ENCODE assay signal across 8 mouse cellular contexts in the genomic region with DNA sequence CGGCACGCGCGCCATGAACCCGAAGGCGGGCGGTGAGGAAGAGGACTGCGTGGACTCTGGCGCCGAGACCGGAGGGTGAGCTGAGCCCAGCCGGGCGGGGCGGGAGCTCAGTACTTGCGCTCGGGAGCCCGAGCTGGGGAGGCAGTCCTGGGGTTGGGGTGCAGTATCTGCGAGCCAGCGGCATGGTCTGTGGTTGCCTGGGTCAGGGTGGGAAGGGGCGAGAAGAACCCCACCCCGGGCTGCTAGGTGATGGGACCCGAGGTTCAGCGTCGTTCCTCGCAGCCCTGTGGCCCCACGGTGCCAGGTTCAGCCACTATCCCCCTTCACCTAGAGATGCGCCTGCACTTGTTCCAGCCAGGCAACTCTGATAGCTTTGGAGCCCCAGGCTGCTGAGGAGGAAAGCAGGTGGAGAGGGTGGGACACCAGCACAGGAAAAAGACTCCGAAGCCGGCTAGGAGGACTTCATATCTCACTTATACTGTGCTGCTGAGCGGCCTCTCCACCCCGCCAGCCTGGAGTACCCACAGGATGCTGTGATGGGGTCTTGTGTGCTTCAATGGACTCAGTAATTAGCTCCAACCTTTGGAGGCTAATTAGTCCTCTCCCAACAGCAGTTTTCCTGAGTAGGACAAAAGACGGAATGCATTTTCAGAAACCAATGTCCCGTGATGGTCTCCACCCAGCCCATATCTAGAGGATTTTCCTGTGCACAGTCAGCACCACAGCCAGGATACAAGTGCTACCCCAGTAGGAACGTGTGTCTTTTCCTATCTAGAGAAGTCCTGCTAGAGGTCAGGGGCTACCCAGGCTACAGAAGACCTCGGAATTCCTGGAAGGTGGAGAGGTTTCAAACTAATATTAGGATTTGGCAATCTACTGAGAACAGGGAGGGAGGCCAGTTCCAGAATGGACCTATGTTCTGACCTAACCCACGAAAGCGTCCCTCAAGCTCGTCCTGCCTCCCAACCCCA. TPM values are rescaled to one million over a fixed set of nuclear protein-coding genes. Genes with fewer than 3 reads are reported as not detected.
DNase-seq lines count a peak whose midpoint lies in the region; ATAC-seq lines count a peak whose summit lies in the region.

No protein-coding gene starts in this region.

- H3K9me3 ChIP-seq in forebrain, embryonic 16.5 days (ENCODE audit: control insufficient read depth, low read length): no peaks in the 10 kb centered on the region
- H3K9me3 ChIP-seq in limb, embryonic 11.5 days (ENCODE audit: control insufficient read depth, low read length): no peaks in the 10 kb centered on the region
- H3K9me3 ChIP-seq in neural tube, embryonic 13.5 days: no peaks in the 10 kb centered on the region

- H3K27me3 ChIP-seq in forebrain, embryonic 16.5 days (replicated peaks; ENCODE audit: control insufficient read depth, insufficient read depth, low read length): no peaks in the 10 kb centered on the region
- H3K27me3 ChIP-seq in limb, embryonic 11.5 days (ENCODE audit: control insufficient read depth, insufficient read depth, low read length): peaks cover 20% of the 10 kb centered on the region
- H3K27me3 ChIP-seq in neural tube, embryonic 13.5 days: peaks cover 12% of the 10 kb centered on the region; the same call in 1 of the 2 replicates

- H3K4me3 ChIP-seq in brown adipose tissue, adult 24 weeks (ENCODE audit: insufficient read depth, low read depth, low read length): peak overlapping the region; percentile 91
- peak overlapping the region; percentile 74 for H3K4me3 ChIP-seq in forebrain, embryonic 16.5 days (replicated peaks; ENCODE audit: low read length)
- H3K4me3 ChIP-seq in limb, embryonic 11.5 days (ENCODE audit: low read depth, low read length): peak overlapping the region; percentile 53
- peak overlapping the region; percentile 61 for H3K4me3 ChIP-seq in neural tube, embryonic 13.5 days

- H3K27ac ChIP-seq in brown adipose tissue, adult 24 weeks (replicated peaks; ENCODE audit: low read depth, low read length): 0 out of 2 replicates have a peak overlapping the region, but pooled peaks have one; percentile 23
- H3K27ac ChIP-seq in forebrain, embryonic 16.5 days (ENCODE audit: low read length): peak overlapping the region; percentile 67
- no peak overlapping the region for H3K27ac ChIP-seq in limb, embryonic 11.5 days (replicated peaks; ENCODE audit: low read depth, low read length)
- H3K27ac ChIP-seq in neural tube, embryonic 13.5 days (replicated peaks): peak overlapping the region; percentile 84

- peak; percentile 38 to 43 for DNase-seq in layer of hippocampus, postnatal 10 days (ENCODE audit: low spot score in 2 of 2)
- DNase-seq in layer of hippocampus, adult 11-12 months (ENCODE audit: low spot score): no peak
- no peak for DNase-seq in limb, embryonic 11.5 days (ENCODE audit: low spot score)
- no peak for DNase-seq in urinary bladder, postnatal 14 days (ENCODE audit: low spot score)

- peak; percentile 36 for ATAC-seq in forebrain, embryonic 16.5 days
- peak; percentile 47; the same call in 1 of the 2 replicates for ATAC-seq in limb, embryonic 11.5 days (ENCODE audit: insufficient number of reproducible peaks, low FRiP score, low TSS enrichment, low read depth)
- ATAC-seq in neural tube, embryonic 13.5 days (ENCODE audit: low read depth): peak; percentile 84
- no peak for ATAC-seq in granulocyte monocyte progenitor cell, adult 5-6 weeks (replicated peaks; ENCODE audit: poor library complexity, severe bottlenecking)

- H3K36me3 ChIP-seq in forebrain, embryonic 16.5 days (ENCODE audit: control insufficient read depth, insufficient read depth): no peaks in the 10 kb centered on the region
- no peaks in the 10 kb centered on the region for H3K36me3 ChIP-seq in limb, embryonic 11.5 days (ENCODE audit: control insufficient read depth, insufficient read depth, low read length)
- H3K36me3 ChIP-seq in neural tube, embryonic 13.5 days: no peaks in the 10 kb centered on the region

- peaks cover 2% of the 10 kb centered on the region; the same call in 1 of the 2 replicates for H3K4me1 ChIP-seq in brown adipose tissue, adult 24 weeks (ENCODE audit: control insufficient read depth, insufficient read depth, insufficient read length, low read length)
- H3K4me1 ChIP-seq in forebrain, embryonic 16.5 days (replicated peaks; ENCODE audit: control insufficient read depth, insufficient read depth, low read length): peaks cover 25% of the 10 kb centered on the region
- H3K4me1 ChIP-seq in limb, embryonic 11.5 days (ENCODE audit: control insufficient read depth, insufficient read depth, low read length): peaks cover 5% of the 10 kb centered on the region; the same call in 1 of the 2 replicates
- peaks cover 45% of the 10 kb centered on the region for H3K4me1 ChIP-seq in neural tube, embryonic 13.5 days (replicated peaks)

- WGBS in forebrain, embryonic 16.5 days: 5% methylated on average over 38 of the region's 38 CpGs
- WGBS in limb, embryonic 11.5 days: 14% methylated on average over 33 of the region's 38 CpGs
- 9% methylated on average over 38 of the region's 38 CpGs for WGBS in neural tube, embryonic 13.5 days

- H3K9ac ChIP-seq in forebrain, embryonic 16.5 days (replicated peaks; ENCODE audit: low read depth, low read length): peak overlapping the region; percentile 90
- H3K9ac ChIP-seq in limb, embryonic 11.5 days (ENCODE audit: low read length): peak overlapping the region; percentile 60
- peak overlapping the region; percentile 79 for H3K9ac ChIP-seq in neural tube, embryonic 13.5 days

- H3K4me2 ChIP-seq in forebrain, embryonic 16.5 days (ENCODE audit: low read length): peak overlapping the region; percentile 73
- H3K4me2 ChIP-seq in limb, embryonic 11.5 days (ENCODE audit: low read depth, severe bottlenecking): peak overlapping the region; percentile 96
- H3K4me2 ChIP-seq in neural tube, embryonic 13.5 days: peak overlapping the region; percentile 66

RNA-seq across cellular contexts. Expression of a gene that starts 0.6 kb away (rescaled TPM):
- total RNA-seq in layer of hippocampus, postnatal 10 days (2021): 10 to 100 TPM; 39.5 to 43.6 TPM
- 3.4 TPM in 2 replicates for polyA plus RNA-seq in brown adipose tissue, adult 24 weeks (2012; ENCODE audit: insufficient read depth, insufficient read length, missing spikeins)
- polyA plus RNA-seq in forebrain, embryonic 16.5 days (2015; fragmentation: Nextera tagmentation; extraction: Ambion mirVana): 46.2 and 47.6 TPM in 2 replicates
- polyA plus RNA-seq in limb, embryonic 11.5 days (2014; fragmentation: Nextera tagmentation; extraction: Ambion mirVana): 0.36 and 0.60 TPM in 2 replicates
- 31.3 and 35.1 TPM in 2 replicates for polyA plus RNA-seq in neural tube, embryonic 13.5 days (2015; fragmentation: Nextera tagmentation; extraction: Ambion mirVana)
- total RNA-seq in granulocyte monocyte progenitor cell, adult 5-6 weeks (2014; fragmentation: Nextera tagmentation): not detected in 2 replicates
- not detected in 2 replicates for total RNA-seq in granulocyte monocyte progenitor cell, adult 5-6 weeks (2017)

RNA-seq across cellular contexts. Expression of a gene that starts 10.6 kb away (rescaled TPM):
- not detected for total RNA-seq in layer of hippocampus, postnatal 10 days (2021)
- polyA plus RNA-seq in brown adipose tissue, adult 24 weeks (2012; ENCODE audit: insufficient read depth, insufficient read length, missing spikeins): not detected in 2 replicates
- polyA plus RNA-seq in forebrain, embryonic 16.5 days (2015; fragmentation: Nextera tagmentation; extraction: Ambion mirVana): 0.21 and 0.49 TPM in 2 replicates
- polyA plus RNA-seq in limb, embryonic 11.5 days (2014; fragmentation: Nextera tagmentation; extraction: Ambion mirVana): not detected in 2 replicates
- polyA plus RNA-seq in neural tube, embryonic 13.5 days (2015; fragmentation: Nextera tagmentation; extraction: Ambion mirVana): not detected in 2 replicates
- total RNA-seq in granulocyte monocyte progenitor cell, adult 5-6 weeks (2014; fragmentation: Nextera tagmentation): not detected in 2 replicates
- not detected in 2 replicates for total RNA-seq in granulocyte monocyte progenitor cell, adult 5-6 weeks (2017)

Comparison
In these comparisons a context has a peak if more than half of its experiments do, and no peak if none do; other contexts are left out.
1. DNase-seq: peak in layer of hippocampus, postnatal 10 days (2 of 2); none in layer of hippocampus, adult 11-12 months (single experiment), limb, embryonic 11.5 days (single experiment) and urinary bladder, postnatal 14 days (single experiment).
2. Peak in every context shown above with its lines, with median percentiles within 50 percentile points of each other: H3K4me3 ChIP-seq, H3K4me2 ChIP-seq and H3K9ac ChIP-seq.